Mouse (Mus musculus) mesoderm, embryonic 11.5 days (tissue): ENCODE data around the gene Bcl6b.

Experiments
- DNase-seq: peaks from one replicate; pipeline ENCODE4 v3.0.0-alpha.2; 2012; ENCODE audit warnings: low read depth, low spot score

Bcl6b gene

GRCm38 (mm10) chr11:70229260-70230010 is at the start of gene Bcl6b:
Gene Bcl6b, minus strand, starts transcription at chr11:70229798.
- no peak for DNase-seq

DNA sequence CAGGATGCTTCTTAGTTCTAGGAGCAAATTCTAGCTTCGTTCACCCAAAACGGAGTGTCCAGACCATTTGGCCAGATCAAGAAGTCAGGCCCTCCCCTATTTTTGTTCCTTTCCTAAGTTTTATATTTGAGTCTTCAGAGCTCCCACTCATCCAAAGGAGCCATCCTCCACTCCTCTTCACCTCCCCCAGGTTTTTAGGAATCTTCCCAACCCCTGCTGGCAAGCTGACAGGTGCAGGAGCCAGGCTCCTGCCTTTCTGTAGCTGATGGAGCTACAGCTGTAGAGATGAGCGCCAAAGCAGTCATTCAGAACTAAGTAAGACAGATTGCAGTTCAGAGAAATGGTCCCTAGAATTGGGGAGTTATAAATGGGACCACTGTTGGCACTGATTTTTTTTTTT is 49.4 kb upstream of the Bcl6b start:
- no peak for DNase-seq

DNA sequence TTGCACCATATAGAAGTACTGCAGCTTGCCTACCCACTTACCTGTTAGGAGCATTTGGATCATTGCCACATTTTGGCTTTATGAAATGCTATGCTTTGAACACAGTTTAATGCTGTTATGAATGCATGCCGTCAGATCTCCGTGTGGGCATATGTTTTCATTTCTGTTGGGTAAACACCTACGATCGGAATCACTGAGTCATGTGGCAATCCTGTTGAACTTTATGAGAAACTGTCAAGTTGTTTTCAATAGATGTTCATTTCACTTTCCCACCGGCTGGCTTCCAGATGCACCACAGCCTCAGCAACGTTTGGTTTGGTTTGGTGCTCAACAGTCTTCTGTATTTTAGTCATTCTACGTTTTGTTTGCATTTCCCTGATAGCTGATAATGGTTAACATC is 42.0 kb upstream of the Bcl6b start:
- DNase-seq: no peak

GRCm38 (mm10) chr11:70266405-70266804 is 36.8 kb upstream of the Bcl6b start:
- no peak for DNase-seq

GRCm38 (mm10) chr11:70265819-70266218 is 36.2 kb upstream of the Bcl6b start:
- no peak for DNase-seq

GRCm38 (mm10) chr11:70265252-70265651 is 35.7 kb upstream of the Bcl6b start:
- no peak for DNase-seq

GRCm38 (mm10) chr11:70259035-70259434 is 29.4 kb upstream of the Bcl6b start:
- no peak for DNase-seq

DNA sequence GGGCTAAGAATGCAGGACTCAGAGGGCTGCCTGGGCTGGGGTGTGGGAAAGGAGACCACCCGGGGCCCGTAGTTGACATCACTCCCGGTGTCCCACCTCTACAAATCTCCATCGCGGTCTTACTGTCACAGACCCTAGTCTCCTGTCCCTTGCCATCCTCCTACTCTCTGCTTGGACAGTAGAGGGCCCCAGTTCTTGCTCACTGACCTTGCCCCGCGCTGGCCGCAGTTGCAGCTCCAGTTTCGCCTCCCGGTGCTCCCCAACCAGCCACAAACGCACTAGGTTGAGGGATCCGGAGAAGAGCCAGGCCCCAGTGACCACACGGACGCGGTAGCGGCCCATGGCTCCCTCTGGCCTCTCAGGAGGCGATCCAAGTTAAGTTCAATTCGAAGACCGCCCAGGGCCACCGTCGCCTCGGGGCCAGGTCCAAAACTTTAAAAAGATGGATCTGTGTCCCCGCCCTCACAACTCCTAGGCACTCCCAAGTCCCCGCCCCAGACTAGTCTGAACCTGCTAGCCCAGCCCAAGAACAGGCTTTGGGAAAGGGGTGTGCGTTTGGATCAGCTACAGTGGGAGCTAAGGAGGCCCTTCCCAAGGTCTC is 25.4 kb upstream of the Bcl6b start, which contains the start of gene Alox12:
Gene Alox12 (minus strand): TSS at position 423 of the 601 bp plus-strand sequence.
- DNase-seq: no peak

DNA sequence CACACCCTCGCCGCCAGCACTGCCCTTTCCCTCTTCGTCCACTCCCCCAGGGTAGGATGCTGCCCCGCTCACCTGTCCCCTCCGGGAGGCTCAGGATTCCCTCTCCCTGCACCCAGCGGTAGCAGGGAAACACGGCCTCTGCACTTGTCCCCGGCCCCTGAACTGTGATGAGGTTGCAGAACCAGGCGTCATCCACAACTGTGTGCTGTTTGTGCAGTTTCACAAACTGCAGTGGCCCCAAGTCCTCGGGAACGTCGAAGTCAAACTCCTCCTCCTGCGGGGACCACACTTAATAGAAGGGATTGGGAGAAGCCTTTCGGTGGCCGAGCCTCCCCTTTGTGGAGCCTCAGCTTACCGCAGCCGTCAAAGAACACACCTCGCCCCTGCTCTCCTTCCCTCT is 24.7 kb upstream of the Bcl6b start:
- DNase-seq: no peak

GRCm38 (mm10) chr11:70251853-70252252 is 22.3 kb upstream of the Bcl6b start:
- DNase-seq: no peak

- DNase-seq: no peak
These were observed 20.6 kb upstream of the Bcl6b start for GRCm38 (mm10) chr11:70250150-70250549.

- DNase-seq: peak; percentile 68
These were observed 17.7 kb upstream of the Bcl6b start for GRCm38 (mm10) chr11:70247136-70247845.

DNA sequence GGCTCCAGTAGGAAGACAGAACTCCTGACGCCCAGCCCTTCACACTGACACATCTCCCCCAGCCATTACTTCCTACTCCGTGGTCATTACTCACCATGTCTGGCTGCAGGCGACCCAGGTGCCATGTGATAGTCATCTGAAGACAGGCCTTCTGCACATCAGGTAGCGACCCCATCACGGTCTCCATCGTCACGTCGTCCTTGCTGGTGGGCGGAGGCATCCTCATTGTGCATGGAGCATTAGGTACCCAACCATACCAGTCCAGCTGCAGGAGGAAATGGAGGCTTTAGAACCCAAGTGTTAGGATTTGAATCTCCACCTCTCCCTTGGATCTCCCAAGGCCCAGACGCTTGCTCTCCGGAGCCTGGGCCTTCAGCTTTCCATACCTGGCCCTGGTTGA is 13.0 kb upstream of the Bcl6b start:
- no peak for DNase-seq

GRCm38 (mm10) chr11:70239541-70240279 is 10.1 kb upstream of the Bcl6b start, which contains the start of the genes Gm21988 and Rnasek:
Gene Gm21988, minus strand, starts transcription at chr11:70239830.
Gene Rnasek, minus strand, starts transcription at chr11:70239842.
- DNase-seq: peak; percentile 83

- no peak for DNase-seq
These were observed 9.2 kb upstream of the Bcl6b start for GRCm38 (mm10) chr11:70238591-70239440.

- DNase-seq: peak; percentile 97
These were observed 8.0 kb upstream of the Bcl6b start, which contains the start of gene 0610010K14Rik for GRCm38 (mm10) chr11:70237457-70238167. Gene 0610010K14Rik, minus strand, starts transcription at chr11:70237914.

GRCm38 (mm10) chr11:70236717-70237116 is 7.1 kb upstream of the Bcl6b start:
- DNase-seq: no peak

- DNase-seq: no peak
These were observed 5.8 kb upstream of the Bcl6b start for GRCm38 (mm10) chr11:70235254-70235900.

DNA sequence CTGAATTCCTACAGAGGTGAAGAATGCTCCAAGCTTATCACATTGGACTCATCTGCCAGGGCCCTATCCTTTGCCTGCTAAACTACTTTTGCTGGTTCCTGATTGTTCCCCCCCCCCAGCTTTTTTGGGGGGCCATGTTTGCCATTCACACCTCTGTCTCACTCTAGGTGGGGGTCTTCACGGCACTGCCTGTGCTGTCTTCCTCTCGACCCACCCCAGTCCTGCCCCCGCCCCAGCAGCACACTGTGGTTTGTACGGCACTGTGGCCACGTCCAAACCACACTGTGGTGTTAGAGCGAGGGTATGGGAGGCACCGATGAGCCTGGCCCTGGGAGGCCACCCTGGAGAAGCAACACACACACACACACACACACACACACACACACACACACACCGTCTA is 4.9 kb upstream of the Bcl6b start:
- DNase-seq: no peak

GRCm38 (mm10) chr11:70234037-70234436 is 4.4 kb upstream of the Bcl6b start:
- no peak for DNase-seq
